Mouse (Mus musculus): ENCODE results near the gene Trim2. TPM values are rescaled to one million over a fixed set of nuclear protein-coding genes. Genes with fewer than 3 reads are reported as not detected.

Gene Trim2
- total RNA-seq, 2 experiments from 2014 or later, result 53.1 to 58.5 TPM

- no peak for DNase-seq
These were observed 86.4 kb downstream of the Trim2 start for GRCm38 (mm10) chr3:84220326-84220725.

- no peak for DNase-seq
These were observed 86.9 kb downstream of the Trim2 start for GRCm38 (mm10) chr3:84219720-84220273.

GRCm38 (mm10) chr3:84219166-84219710, 87.4 kb downstream of the Trim2 start:
- DNase-seq, result no peak

- DNase-seq, result no peak
These were observed 88.2 kb downstream of the Trim2 start for GRCm38 (mm10) chr3:84218498-84218897.

DNA sequence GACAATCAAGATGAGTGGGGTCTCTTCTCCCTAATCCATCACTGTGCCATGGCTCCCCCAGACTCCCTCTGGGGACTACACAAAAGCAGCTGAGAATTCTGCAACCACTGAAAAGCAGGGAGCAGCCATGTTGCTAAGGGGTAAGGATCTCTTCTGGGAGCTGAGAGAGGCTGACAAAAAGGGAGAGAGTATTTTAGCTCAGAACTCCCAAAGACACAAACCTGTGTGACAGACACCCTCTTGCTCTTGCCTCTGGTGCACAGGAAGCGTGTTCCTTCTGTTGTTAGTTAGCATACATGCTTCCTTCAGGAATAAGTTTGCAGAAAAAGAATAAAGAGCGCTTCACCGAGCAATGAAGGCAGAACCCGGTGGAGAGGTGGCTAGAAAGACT, 88.7 kb downstream of the Trim2 start:
- DNase-seq, result no peak

DNA sequence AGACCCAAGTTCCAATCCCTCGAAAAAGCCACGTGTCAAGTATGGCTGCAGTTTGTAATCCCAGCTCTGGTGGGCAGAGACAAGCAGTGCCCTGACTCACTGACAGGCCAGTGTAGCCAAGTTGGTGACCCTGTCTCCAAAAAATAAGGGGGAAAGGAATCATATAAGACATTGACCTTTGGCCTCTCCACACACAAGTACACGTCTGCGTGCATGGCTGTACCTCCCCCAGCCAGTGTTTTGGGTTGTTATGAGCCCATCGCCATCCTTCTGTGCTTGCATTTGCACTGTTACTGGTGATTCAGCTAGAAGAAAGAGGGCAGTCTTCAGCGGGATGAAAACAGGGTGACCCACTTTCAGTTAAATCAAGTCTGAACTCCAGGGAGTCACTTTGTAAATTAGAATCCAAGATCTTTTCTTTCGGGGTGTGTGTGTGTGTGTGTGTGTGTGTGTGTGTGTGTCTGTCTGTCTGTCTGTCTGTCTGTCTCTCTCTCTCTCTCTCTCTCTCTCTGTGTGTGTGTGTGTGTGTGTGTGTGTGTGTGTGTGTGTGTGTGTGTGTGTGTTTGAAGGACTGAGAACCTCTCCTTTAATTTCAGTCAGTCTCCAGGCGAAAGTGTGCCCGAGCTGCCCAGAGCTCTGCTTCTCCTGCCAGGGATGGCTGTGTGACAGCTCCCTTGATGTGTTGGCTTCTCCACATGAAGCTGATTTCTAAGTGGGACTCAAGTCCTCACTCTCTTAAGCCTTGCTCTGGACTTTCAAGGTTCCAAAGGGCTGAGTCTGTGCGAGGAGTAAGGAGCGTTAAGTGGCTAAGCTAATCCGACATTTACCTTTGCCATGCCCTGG, 89.3 kb downstream of the Trim2 start:
- peak; percentile 45 for DNase-seq

DNA sequence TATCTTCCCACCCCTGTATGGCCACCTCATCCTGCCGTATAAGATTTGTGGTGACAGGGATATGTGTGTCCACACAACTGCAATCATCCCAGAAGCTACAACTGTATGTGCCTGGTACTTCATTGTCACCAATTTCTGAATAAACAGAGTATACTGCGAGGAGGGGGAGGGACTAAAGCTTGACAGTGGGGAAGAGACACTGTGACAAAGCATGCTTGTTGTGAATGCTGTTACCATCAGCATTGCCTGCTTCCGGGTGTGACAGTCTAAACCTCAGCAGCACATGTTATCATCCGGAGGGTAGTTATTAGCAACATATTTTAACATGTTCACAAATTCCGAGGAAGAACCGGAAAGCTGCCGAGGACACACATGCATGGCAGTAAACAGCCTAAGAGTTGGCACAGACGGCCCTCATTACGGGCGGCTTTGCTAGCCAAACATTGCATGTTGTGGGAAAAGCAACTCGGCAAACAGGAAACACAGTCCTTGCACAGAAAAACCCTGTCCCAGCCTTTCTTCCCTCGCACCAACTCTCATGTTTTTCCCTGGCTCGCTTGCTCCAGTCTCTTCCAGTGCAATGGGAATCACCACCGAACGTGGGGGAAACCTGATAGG, 90.8 kb downstream of the Trim2 start:
- DNase-seq, result no peak

DNA sequence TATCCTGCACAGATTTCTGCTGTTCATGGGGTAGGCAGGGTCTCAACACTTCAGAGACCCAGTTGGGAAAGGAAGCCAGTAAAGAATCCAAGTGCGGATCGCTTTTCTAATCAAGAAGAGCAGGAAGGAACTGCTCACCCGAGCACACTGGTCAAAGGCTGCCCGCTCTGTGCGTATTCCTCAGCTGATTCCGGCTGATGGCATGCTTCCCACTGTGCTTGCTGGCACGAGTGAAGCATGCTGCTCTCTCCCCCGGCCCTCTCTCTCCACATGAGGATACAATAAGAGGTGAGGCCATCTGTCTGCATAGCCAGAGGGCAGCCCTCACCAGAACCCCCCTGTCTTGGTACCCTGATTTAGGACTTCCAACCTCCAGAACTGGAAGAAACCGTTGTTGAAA, 91.4 kb downstream of the Trim2 start:
- DNase-seq, result peak; percentile 56

- DNase-seq, result peak; percentile 61
These were observed 92.2 kb downstream of the Trim2 start for GRCm38 (mm10) chr3:84214501-84214900.

- DNase-seq, result no peak
These were observed 95.3 kb downstream of the Trim2 start for GRCm38 (mm10) chr3:84211340-84211875.

GRCm38 (mm10) chr3:84208917-84209513, 97.7 kb downstream of the Trim2 start:
- no peak for DNase-seq

- no peak for DNase-seq
These were observed 98.2 kb downstream of the Trim2 start for GRCm38 (mm10) chr3:84208475-84208874.

DNA sequence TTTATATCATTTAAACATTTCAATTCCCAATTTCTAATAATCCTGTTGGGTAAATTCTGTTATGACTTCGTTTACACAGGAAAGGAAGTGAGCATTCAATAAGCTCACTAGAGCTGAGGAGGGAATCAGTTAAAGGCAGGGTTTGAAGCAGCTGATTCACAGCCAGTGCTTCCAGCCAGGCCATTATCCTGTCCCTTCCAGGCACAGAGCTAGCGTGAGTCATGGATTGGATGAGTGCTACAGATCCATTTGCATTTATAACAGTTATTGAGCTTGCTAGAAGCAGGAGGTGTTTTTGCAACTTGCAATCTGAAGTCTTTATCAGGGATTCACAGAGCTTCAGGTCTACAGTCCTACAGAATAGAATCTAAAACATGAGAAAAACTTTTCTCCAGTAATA, 99.3 kb downstream of the Trim2 start:
- no peak for DNase-seq

DNA sequence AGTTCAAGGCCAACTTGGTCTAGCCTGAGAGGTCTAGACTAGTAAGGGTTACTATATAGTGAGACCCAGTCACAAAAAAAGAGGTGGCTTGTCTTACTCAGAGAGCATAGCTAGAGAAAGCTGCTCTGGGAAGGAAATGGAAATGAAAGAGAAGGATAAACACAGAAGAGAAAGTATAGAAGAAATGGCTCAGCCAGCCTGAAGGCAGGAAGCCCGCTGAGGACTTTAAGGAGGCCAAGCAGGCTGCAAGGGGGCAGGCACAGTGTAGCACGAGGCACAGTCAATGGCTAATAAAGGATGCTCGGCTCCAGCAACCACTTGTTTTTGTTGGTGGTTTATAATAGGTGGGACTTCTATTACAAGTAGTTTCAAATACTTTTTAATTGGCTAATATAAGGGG, 100.6 kb downstream of the Trim2 start:
- DNase-seq, result no peak

DNA sequence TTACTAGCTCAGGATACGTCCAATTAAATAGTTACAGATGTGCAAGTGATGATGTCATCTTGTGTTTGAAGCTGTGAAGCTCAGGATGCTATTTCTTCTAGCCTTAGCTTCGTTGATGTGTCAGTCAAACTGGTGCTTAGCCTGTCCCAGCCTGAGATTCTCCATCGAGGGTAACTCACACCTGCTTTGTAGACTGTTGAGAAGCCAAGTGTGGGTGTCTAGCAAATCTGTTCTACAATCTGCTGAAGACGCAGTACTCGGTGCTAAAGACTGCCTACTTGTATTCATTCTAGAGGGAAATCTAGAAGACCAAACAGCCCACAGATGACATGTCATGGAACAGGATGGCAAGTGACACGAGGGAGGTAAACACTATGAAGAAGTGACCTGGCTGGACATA, 101.0 kb downstream of the Trim2 start:
- no peak for DNase-seq

DNA sequence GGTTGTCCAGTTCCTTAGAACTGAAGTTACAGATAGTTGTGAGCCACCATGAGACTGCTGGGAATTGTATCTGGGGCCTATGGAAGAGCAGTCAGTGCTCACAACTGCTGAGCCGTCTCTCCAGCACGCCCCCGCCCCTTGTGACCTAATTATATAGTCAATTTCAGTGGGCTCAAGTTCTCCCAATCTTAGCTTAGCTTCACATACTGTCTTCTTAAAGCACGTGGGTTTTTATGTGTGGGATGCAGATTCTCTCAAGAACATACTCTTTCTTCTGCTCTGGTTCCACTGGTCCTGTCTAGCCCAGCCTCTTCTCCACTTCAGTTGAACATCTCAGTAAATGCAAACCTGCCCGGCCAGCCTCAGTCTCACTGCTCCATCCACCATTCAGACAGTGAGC, 102.0 kb downstream of the Trim2 start:
- no peak for DNase-seq

GRCm38 (mm10) chr3:84200559-84201420, 105.9 kb downstream of the Trim2 start:
- no peak for DNase-seq

- no peak for DNase-seq
These were observed 107.2 kb downstream of the Trim2 start for GRCm38 (mm10) chr3:84199516-84199915.

- no peak for DNase-seq
These were observed 108.4 kb downstream of the Trim2 start for GRCm38 (mm10) chr3:84198229-84198628.

- DNase-seq, result no peak
These were observed 112.8 kb downstream of the Trim2 start for GRCm38 (mm10) chr3:84193881-84194280.

DNA sequence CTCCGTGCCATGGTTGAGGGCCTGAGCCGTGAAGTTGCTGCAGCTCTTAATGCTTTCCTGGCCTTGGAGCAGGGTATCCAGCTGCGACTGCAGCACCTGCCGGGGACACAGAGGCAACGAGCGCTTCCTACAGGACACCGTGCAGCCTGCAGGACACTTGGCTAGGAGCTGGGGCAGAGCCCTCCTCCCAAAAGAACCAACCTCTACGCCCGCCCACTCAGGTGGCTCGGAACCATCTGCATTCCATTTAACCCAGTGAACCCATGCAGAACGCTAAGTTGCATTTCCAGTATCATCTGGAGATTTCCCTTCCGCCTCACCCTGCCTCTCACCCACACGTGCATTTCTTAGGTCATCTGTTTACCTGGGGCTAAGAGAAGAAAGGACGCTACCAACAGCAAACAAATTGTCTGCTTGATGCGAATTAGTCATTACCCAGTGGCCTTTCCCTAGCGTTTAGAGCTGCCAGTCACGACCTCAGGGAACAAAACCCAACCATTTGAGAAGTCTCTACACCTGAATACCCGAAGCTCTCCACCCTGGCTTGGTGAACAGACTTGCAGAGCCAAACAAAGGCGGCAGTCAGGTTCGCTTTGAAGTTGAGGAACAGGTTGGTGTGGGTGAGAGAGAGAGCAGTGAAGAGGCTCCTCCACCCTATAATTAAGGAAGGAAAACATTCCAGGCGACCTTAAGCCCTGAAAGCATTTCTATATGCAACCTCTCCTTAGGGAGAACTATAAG, 115.4 kb downstream of the Trim2 start:
- no peak for DNase-seq

All from adrenal gland, postnatal 10 days (tissue).